Mouse (Mus musculus): ENCODE measurements around the gene Pxdc1. TPM values are rescaled to one million over a fixed set of nuclear protein-coding genes. Genes with fewer than 3 reads are reported as not detected.

Gene Pxdc1
- total RNA-seq, 2 experiments from 2014 or later = 11.3 to 13.2 TPM

GRCm38 (mm10) chr13:34651474-34651991 lies 1.8 kb downstream of the Pxdc1 start:
- DNase-seq (ENCODE audit: low spot score in 2 of 2) = peak in 1 of 2 experiments; percentile 19

GRCm38 (mm10) chr13:34650953-34651352 lies 2.3 kb downstream of the Pxdc1 start:
- DNase-seq (ENCODE audit: low spot score in 2 of 2) = peak in 1 of 2 experiments; percentile 75

- DNase-seq (ENCODE audit: low spot score in 2 of 2) = no peak
These were observed 2.9 kb downstream of the Pxdc1 start for GRCm38 (mm10) chr13:34650371-34650770.

GRCm38 (mm10) chr13:34647751-34648150 lies 5.5 kb downstream of the Pxdc1 start:
- no peak for DNase-seq (ENCODE audit: low spot score in 2 of 2)

GRCm38 (mm10) chr13:34647221-34647620 lies 6.1 kb downstream of the Pxdc1 start:
- DNase-seq (ENCODE audit: low spot score in 2 of 2) = no peak

- DNase-seq (ENCODE audit: low spot score in 2 of 2) = no peak
These were observed 7.0 kb downstream of the Pxdc1 start for GRCm38 (mm10) chr13:34646240-34646750.

GRCm38 (mm10) chr13:34645519-34645918 lies 7.8 kb downstream of the Pxdc1 start:
- DNase-seq (ENCODE audit: low spot score in 2 of 2) = no peak

- no peak for DNase-seq (ENCODE audit: low spot score in 2 of 2)
These were observed 8.9 kb downstream of the Pxdc1 start for GRCm38 (mm10) chr13:34644401-34644800.

GRCm38 (mm10) chr13:34643926-34644325 lies 9.4 kb downstream of the Pxdc1 start:
- DNase-seq (ENCODE audit: low spot score in 2 of 2) = no peak

- DNase-seq (ENCODE audit: low spot score in 2 of 2) = peak in 1 of 2 experiments; percentile 79
These were observed 10.1 kb downstream of the Pxdc1 start for GRCm38 (mm10) chr13:34642941-34643875.

- DNase-seq (ENCODE audit: low spot score in 2 of 2) = no peak
These were observed 12.2 kb downstream of the Pxdc1 start for GRCm38 (mm10) chr13:34641066-34641465.

- peak; percentile 61 to 93 for DNase-seq (ENCODE audit: low spot score in 2 of 2)
These were observed 17.3 kb downstream of the Pxdc1 start for GRCm38 (mm10) chr13:34635978-34636377.

- DNase-seq (ENCODE audit: low spot score in 2 of 2) = no peak
These were observed 23.0 kb downstream of the Pxdc1 start for GRCm38 (mm10) chr13:34630319-34630718.

GRCm38 (mm10) chr13:34629741-34630140 lies 23.5 kb downstream of the Pxdc1 start:
- no peak for DNase-seq (ENCODE audit: low spot score in 2 of 2)

GRCm38 (mm10) chr13:34627446-34627845 lies 25.8 kb downstream of the Pxdc1 start:
- DNase-seq (ENCODE audit: low spot score in 2 of 2) = no peak

GRCm38 (mm10) chr13:34624414-34624813 lies 28.9 kb downstream of the Pxdc1 start:
- no peak for DNase-seq (ENCODE audit: low spot score in 2 of 2)

- no peak for DNase-seq (ENCODE audit: low spot score in 2 of 2)
These were observed 40.9 kb downstream of the Pxdc1 start for GRCm38 (mm10) chr13:34612402-34612801.

GRCm38 (mm10) chr13:34609711-34610110 lies 43.6 kb downstream of the Pxdc1 start:
- no peak for DNase-seq (ENCODE audit: low spot score in 2 of 2)

GRCm38 (mm10) chr13:34607079-34607478 lies 46.2 kb downstream of the Pxdc1 start:
- no peak for DNase-seq (ENCODE audit: low spot score in 2 of 2)

- DNase-seq (ENCODE audit: low spot score in 2 of 2) = no peak
These were observed 47.4 kb downstream of the Pxdc1 start for GRCm38 (mm10) chr13:34605884-34606283.

GRCm38 (mm10) chr13:34605206-34605605 lies 48.1 kb downstream of the Pxdc1 start:
- no peak for DNase-seq (ENCODE audit: low spot score in 2 of 2)

GRCm38 (mm10) chr13:34604406-34604805 lies 48.9 kb downstream of the Pxdc1 start:
- no peak for DNase-seq (ENCODE audit: low spot score in 2 of 2)

Data from layer of hippocampus, adult 18-20 months (tissue).